Mouse (Mus musculus) kidney, adult 2 months (tissue): ENCODE measurements around the gene Snrpa1.

Experiments
- CTCF ChIP-seq: fragments of 200-500 bp; conservative IDR thresholded peaks from 2 replicates; pipeline ENCODE4 v1.5.1; 2011; ENCODE audit warnings: low read depth, mild to moderate bottlenecking, control low read depth, low read length, moderate library complexity, mixed read lengths; ENCODE audit not compliant: insufficient read depth, insufficient read length
- POLR2A ChIP-seq: fragments of 200-500 bp; IDR thresholded peaks from one replicate; pipeline ENCODE4 v1.6.1; 2011; ENCODE audit warnings: low read depth, low read length, control low read depth

DNA sequence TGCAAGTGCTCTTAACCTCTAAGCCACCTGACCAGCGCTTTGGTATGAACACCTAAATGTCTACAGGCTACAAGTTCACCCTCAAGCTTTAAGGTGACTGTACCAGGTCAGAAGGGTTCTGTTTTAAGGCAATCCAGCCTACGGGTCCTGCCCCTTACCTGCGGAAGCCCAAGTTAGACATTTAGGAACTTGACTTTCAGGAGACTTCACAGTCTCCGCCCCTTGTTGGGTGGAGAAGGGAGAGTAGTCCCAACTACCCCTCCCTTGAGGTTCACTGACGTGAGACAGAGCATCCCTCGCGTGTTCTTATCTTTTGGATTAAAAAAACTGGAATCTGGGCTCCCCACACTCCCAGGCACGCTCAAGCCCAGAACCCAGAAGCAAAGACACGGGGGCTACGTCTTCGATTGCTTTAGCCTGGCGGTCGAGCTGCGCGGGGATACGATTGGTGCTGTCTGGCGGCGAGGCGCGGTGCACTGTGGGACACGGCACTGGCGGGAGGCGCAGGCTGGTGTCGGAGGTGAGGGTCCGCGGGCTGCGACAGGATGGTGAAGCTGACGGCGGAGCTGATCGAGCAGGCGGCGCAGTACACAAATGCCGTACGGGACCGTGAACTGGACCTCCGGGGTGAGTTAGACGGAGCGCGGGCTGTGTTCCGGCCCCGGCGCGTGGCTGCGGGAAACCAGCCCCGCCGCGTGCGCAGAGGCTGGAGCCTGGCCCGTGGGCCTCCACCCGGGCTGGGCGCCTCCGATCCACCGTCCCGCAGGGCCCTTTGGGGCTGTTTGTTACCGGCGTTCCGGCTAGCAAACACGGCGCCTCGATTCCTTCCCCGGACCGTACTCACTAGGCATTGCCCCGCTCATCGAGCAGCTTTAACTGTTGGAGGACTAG lies 1.5 kb downstream of the Snrpa1 start:
- TF ChIP-seq POLR2A (peak; percentile 68), CTCF (no peak)
